Mouse (Mus musculus) c-Kit-positive CD71-positive TER-119-negative erythroid progenitor cells, embryonic 14.5 days (primary cell): ENCODE measurements at regions not wholly inside any gene's neighbourhood (a gene's known extent, or its start where the extent isn't known, plus 50 kb on each side); places are given as distances from the start of the nearest gene placed in this dataset.

Experiments used
- DNase-seq: peaks from one replicate; pipeline ENCODE4 v3.0.0-alpha.2; 2013; ENCODE audit warnings: low read depth

DNA sequence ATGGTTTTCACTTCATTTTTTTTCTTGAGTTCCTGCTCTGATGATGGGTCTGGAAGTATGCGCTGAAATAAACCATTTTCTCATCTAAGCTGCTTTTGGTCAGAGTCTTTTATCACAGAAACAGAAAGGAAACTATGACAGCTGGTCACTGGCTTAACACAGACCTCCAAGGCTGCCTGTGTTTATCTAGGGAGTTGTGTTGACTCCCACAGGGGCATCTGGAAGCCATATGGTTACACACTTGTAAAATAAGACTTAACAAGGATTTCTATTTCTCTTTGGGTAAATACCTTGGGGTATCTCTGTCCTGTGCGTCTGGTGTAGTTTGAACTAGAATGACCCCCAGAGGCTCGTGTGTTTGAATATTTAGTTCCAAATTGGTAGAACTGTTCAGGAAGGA, 315.5 kb upstream of the Kazn start:
- DNase-seq = no peak

DNA sequence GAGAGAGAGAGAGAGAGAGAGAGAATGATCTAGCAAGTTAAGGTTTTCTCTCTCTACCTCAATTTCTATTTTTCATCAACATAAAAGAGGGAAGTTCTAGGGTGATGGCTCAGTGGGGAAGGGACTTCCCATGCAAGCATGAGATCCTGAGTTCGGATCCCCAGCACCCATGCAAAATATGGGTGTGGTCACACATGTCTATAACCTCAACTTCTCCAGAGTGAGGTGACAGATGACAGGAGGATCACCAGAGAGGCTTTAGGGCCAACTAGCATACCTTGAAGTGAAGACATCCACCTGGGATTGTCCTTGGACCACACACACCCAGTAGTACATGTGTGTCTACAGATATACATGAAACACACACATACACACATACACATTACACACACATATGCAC, 306.7 kb upstream of the Kazn start:
- no peak for DNase-seq

DNA sequence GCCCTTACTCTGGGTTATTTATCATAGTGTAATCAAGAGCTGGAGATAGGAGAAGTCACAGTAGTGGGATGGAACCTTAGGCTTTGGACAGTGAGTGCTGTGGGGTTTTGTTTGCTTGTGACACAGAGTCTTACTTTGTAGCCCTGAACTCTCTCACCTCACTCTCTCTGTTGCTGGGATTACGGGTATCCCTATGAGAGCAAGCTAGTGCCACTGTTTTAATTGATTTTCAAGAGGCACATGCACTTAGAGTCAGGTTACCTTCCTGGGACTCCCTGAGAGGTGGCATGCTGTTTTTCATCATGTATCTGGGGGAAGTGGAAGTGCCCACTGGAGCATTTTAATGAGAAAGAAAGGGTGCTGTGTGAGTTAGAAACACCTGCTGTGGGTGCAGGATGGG, 306.0 kb upstream of the Kazn start:
- no peak for DNase-seq

DNA sequence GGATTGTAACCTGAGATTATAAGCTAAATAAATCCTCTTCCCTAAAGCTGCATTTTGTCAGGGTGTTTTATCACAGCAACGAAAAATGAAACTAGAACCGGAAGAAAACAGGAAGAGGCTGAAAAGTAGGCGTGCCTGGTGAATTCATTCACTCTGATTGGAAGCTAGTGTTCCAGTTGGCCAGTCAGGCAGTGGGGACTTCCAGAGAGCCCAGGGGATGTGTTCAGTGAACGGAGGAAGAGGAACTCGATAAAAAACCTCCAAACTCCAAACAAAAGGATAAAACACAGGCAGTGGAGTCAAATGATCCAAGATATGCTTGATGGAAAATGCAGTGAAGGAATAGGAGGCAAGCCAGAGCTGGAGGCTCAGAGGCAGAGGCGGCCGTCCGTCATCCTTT, 305.5 kb upstream of the Kazn start:
- no peak for DNase-seq

DNA sequence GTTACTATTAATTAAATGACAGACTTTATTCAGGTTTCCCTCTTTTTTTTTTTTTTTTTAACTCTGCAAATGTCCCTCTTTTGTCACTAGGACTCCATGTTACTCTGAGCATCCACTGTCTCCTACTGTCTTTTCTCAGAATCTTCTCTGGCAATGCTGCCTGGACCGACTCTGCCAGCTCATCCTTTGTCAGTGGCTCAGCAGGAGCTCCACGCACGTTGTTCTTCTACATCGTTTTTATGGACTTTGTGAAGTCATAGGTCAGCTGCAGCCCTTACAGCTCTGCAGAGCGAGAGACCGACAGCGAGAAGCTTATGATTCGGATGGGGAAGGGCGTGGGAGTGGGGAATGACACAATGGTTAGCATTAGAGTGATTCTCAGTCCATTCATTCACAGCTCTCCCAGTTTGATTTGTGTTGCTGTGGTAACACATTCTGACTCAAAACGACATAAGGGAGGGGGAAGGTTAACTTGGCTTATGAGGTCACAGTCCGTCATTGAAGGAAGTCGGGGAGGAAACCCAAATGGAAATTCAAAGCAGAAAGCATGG, 300.1 kb upstream of the Kazn start:
- DNase-seq = no peak

DNA sequence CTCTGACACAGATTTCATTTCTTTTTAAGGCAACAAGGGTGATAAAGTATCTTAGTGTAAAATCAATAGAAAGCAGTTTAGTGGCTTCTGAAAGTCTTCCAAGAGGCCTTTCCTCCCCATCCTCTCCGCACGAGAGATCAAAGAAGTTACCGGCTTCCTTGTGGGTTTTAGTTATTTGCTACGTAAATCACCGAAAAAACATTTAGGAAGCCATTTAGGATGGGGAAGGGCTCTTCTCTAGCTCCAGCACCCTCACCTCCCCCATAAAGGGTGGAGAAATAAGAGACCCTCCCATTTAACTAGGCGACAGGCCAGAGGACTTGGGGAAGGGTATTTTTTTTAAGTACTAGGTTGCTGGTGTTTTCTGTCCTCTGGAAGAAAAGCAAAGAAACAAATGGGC, 287.9 kb upstream of the Kazn start:
- DNase-seq = no peak

DNA sequence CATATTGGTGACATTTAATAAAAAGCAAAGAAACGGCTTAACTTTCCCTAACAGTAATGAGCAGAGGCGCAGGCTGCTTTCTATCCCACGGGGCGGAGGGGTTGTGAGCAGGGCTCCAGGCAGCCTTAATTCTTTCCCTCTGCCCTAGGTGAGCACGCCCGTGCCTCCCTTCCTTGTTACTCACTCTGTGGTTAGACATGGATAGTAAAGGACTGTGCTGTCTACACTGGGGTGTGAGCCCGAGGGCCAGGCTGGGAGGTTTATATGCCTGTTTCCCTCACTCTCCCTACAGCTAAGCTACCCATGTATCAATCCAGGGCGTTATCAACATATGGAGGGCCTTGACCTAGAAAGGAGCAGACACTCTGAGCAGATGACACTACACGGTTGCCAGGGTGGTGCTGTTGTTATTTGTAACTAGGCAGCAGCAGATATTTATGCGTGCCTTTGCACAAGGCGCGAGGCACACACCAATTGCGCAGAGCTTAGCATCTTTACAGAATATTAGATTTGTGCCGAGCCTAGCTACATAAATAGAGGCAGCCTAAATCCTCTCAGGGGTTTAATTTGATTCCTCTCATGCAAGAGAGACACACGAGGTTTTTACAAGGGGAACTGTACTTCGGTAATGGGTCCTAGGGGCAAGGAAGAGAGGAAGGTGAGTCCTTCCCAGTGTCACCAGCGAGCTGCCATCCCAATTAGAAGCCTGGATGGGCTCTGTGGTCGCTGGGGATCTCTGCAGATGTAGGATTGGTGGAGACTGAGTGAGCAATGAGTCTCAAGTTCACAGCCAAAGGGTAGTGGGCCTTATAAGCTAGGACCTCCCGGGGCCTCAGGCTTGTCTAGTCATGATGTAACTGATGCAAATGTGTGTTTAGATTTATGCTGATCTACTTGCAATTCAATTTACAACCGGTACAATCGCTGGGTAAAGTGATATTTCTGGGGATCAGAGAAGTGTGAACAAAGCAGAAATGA, 278.6 kb upstream of the Kazn start:
- no peak for DNase-seq

DNA sequence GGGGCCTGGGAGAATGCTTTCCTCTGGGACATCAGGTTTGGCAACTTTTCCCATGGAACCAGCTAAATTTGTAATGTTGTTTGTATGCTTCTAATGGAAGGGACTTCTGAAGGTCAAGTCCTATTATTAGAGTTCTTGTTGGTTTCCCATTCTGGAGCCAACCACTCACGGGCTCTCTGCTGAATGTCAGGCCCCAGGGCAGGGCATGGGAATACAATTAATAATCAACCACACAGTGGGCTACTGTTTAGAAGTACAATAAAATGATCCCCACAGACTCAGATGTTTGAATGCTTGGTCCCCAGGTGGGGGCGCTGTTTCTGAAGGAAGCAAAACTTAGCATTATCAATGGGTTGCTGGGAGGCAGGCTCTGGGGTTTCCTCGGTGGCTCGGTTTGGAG, 275.6 kb upstream of the Kazn start:
- DNase-seq = no peak

DNA sequence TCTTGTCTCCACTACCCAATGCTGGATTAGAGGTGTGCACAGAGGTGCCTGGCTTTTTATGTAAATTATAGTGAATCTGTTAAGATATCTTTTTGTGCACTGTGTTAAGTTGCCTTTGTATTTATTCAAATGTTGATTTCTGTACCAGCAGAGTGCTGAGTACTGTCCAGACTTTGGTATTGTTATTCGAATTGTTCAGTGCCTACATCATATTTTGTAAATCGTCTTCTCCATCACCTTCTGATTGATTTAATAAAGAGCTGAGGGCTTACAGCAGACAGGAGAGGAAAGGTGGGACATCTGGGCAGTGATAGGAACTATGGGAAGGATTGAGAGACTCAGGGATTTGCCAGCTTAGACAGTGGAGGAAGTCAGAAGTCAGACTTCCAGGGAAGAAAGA, 270.2 kb upstream of the Kazn start:
- DNase-seq = no peak

DNA sequence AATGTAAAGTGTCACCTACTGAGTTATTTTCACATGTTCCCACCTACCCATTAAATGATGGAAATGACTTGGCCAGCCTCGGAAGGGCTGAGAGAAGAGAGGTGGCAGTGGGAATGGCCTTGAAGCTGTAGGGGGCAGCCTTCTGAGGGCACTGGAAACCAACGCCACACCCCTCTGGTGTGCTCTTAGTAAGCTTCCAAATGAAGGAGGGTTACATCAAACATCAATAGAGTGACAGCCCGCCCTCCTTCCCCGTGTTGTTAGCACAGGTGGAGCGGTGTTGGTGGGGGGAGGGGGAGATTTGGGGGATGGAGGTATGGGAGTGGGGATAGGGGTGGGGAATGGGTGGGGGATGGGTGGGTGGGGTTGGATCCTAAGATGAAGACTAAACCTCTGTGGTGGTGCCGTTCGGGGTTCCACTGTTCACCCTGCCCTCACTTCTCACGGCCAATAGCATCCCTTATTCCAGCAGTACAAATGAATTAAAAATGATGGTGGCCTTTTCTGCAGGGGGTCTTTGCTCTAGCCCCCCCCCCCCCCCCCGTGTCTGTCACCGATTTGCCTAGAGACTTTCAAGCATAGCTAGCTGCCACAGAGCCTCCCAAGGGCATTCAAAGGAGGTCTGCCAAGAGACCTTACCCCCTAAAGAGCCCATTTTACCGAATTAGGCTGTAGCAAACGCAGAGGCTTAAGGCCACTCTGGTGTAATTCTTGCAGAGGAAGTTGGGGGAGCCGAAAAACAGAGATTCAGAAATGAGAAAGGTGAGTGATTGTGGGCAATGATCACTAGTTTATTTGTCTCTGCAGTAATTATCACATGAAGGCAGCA, 267.4 kb upstream of the Kazn start:
- no peak for DNase-seq

DNA sequence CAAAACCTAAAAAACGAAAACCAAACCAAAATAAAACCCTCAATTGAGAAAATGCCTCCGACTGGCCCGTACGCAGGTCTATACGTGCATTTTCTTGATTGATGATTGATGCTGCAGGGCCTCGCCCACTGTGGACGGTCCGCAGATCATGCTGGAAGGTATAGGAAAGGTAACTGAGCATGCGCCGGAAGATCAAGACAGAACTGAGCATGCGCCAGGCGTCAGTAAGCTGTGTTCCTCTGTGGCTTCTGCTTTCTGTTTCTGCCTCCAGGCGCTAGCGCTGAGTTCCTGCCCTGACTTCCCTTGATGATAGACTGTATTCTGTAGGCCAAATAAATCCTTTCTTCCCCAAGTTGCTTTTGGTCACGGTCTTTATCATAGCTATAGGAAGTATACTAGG, 264.6 kb upstream of the Kazn start:
- no peak for DNase-seq

DNA sequence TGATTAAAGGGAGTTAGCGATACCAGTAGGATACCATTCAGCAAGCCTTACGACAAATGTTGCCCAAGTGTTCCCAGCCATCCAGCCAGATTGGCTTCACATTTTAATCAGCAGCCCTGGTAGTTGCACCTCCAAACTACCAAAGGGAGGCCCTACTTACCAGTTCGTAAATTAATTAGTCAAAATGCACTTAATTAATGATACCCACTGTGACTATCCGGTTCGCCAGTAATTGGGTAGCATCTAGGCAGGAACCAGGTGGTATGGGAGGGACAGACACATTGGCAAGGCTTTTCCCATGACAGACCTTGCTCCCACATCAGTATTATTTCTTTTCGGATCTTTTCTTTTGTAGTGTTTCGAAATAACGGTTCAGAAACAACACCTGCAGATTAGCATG, 262.0 kb upstream of the Kazn start:
- DNase-seq = no peak

DNA sequence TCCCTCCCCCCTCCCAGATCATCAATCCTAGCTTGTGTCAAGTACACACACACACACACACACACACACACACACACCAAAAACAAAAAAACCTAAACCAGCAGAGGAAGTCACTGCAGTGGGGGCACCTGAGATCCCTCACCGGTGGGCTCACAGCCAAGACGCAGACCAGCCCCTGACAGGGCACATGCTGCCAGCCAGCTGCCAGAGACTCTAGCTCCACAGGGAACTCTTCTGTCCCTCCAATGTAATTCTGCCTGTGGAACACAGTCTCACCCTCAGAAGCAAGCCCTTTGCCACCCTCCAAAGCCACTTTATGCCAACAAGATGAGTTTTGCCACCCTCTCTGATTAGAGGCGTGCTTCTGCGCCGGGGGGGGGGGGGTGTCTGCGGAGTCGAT, 261.3 kb upstream of the Kazn start:
- DNase-seq = no peak

DNA sequence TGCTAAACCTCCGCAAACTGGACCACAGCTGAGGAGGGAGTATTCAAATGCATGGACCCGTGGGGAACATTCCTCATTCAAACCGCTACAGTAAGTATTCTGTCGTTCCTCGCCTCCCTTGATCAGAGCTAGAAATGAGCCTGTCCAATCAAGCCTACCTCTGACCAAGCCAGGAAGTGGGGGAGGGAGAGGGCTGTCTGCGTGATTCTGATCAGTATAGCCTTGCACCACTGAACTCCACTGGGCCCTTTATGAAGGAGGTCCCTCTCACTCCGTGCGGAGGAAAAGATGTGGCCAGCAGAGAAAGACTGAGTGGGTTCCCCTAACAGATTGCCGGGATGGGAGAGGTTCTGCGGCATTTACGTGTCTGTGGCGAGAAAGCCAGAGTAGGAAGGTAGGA, 257.4 kb upstream of the Kazn start:
- DNase-seq = no peak

DNA sequence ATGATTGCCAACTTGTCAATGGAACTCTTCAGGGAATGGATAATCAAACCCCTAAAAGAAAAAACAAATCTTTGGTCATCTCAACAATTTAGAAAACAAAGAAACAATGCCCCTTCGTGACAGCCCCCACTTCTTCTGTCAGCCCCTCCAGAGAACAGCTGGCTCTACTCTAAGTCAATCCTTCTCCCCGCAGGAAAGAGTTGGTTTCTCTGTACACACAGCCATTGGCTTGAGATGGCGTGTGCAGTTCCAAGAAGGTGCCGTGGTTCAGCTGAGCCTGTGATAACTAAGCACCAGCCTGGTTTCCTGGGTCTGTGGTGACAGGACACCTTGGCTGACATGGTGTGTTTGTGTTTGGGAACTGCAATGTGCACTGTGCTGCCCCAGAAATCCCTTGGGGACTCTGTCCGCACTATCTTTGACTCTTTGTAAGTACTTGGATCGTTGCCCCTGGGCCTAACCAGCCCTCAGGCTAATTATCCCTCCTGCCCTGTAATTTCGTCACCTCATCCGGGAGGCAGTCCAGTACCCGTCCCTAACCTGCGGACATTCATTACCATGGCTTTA, 253.8 kb upstream of the Kazn start:
- DNase-seq = no peak

DNA sequence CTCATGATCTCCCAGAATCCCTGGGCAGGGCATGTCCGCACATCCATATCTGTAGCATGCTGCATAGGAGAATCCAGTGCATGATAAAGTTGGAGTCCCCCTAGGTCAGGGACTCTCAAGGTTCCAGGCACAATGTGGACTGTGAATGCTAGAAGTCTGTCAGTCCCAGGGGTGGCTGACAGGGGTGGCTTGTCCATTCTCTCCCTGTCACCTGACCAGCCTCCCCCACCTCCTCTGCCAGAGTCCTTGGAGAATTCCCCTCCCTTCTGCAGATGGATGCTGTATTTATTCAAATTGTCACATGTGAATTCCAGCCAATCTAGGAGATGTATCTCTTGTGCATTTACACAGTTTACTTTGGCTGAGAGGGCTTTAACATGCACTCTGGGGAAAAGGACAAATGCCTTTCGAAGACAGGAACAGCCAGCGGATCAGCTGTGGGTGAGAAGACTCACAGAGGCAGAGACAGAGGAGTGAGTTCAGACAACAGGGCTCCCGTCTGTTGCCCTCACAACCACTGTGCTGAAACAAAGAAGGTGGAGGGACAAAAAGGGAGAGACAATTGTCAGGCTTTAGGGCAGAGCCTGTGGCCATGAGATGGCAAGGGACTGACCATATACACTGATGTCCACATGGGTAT, 246.7 kb upstream of the Kazn start:
- DNase-seq = no peak

DNA sequence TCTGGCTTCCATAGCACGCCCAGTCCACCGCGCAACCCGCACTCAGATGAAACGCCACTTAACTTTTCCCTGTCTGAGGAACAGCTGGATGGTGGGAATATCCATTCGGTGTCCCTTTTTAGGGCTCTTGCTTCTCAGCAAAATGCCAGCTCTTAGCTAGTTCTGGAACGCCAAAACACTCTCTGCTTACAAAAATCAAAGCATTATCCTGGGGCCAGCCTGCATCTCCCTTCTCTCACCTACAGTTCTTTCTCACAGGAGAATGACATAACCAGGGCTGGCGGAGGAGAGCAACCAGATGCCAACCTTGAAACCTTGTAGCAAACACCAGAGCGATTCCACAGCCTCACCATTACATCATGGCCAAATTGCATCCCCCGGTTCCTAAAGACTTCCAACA, 236.4 kb upstream of the Kazn start:
- DNase-seq = no peak

DNA sequence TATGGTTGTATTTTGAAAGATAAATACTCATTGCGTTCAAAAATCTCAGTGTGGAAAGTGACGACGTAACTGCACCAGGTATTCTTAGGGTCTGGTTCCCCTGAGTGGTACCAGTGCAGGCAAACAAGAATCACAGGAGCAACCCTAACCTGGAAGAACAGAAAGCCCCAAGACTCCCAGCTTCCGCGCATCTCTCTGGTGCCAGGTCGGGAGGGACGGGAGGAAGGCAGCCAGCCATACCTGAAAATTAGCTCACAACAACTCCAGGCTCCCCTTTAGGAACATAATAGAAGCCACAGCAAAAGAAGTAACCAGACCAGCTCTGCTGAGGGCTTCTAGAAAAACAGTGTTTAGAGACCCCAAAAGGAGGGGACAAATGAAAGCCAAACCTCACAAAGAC, 235.4 kb upstream of the Kazn start:
- no peak for DNase-seq

DNA sequence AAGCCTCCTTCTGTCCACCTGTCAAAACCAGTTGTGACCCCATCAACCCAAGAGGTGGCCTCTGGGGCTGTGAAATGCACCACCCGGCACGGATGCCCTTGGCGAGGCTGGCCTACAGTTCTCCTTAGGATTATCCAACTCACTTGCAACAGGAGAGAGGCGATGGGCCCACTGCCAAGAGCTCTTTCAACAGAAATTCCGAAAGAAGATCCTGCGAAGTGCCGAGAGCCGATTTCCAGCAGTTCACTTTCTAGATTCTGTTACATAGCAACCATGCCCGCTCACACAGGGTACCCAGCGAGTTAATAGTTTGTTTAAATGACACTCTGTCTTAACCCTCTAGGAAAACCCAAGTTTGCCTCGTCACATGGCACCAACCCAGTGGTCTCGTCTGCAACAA, 234.8 kb upstream of the Kazn start:
- no peak for DNase-seq

DNA sequence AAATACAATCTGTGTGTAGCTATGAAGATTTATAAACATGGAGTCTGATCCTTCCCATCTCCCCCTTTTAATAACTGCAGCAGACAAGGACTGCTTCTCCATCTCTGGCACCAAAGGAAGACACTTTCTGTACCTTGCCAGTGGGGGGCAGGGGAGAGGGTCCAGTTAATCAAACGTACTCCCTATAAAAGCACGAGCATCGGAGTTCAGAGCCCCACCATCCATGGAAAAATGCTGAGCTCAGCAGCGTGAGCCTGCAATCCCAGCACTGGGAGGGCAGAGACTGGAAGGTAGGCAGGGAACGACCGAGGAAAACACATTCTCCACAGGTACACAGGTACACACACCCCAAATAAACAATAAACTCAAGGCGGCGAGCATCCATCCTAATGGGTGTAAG, 234.1 kb upstream of the Kazn start:
- no peak for DNase-seq

DNA sequence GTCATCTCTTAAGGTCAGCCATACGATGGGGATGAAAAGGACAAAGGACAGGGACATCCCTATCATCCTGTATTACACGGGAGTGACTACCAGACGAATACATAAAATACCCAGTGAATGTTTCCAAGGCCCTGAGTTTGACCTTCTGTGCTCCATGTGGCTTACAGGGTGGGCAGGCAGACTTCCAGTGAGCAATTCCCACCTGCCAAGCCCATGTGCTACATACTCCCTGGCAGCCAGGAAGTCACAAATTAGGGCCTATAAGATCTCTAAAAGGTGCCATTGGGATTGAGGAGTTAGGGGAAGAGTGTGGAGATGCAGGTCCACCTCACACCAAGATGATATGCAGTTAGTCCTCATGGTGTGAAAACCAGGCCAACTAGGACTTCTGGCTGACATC, 233.1 kb upstream of the Kazn start:
- no peak for DNase-seq

DNA sequence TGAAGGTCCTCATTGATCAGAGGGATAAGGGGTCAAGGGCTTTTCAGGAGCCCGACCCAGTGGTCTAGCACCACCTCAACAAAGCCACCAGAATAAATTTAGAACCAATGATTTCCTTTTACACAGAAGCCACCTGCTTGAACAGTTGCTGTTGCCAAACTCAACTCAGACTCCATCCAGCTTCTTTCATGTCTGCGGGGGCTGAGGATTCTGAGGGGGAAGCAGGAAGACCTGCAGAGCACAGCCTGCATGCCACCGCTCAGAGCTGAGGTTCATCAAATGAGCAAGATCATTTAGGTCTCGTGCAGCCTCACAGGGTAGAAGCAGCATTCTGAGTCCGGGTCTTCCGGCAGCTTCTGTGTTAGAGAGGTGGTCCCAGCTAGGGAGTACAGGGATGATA, 231.6 kb upstream of the Kazn start:
- DNase-seq = no peak
